Mouse (Mus musculus): ENCODE results near the gene Cyb5d1.

DNA sequence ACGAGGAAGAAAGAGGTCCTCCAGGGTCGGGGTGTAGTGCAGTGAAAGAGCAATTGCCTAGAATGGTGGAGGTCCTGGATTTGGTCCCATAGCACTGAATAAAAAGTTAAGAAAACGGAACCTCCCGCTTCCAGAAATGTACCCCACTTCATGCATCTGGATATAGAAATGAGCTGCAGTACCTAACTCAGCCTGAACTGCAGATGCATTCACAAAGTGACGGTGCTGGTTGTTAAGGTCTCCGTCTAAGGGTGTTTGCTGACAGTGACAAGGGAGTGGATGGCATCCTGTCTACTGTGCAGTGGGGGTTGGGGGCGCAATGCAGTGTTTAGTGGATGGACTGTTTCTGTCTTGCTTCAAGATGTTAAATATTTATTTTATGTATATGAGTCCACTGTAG lies 8.7 kb downstream of the Cyb5d1 start:
- TF ChIP-seq CTCF (IDR thresholded peaks at IDR 0.05; ENCODE audit: low read depth, low read length), result no peak
- no peak for TF ChIP-seq POLR2A (IDR thresholded peaks at IDR 0.05; ENCODE audit: borderline replicate concordance, low read depth, low read length)

Data from bone marrow macrophage, adult 2 months (primary cell).